Mouse (Mus musculus) intestine, embryonic 14.5 days (tissue): ENCODE measurements around the gene Ndufb2. TPM values are rescaled to one million over a fixed set of nuclear protein-coding genes. Genes with fewer than 3 reads are reported as not detected.

Experiments used
- ATAC-seq: fragments of 200-750 bp; cut with Nextera tagmentation; replicated peaks from 2 replicates; pipeline ENCODE4 v1.8.0; 2017; ENCODE audit warnings: low read depth, moderate number of reproducible peaks, moderate TSS enrichment, moderate library complexity; ENCODE audit not compliant: low FRiP score, low TSS enrichment
- DNase-seq: peaks from one replicate; pipeline ENCODE4 v3.0.0-alpha.2; 2018; ENCODE audit warnings: low spot score
- H3K27ac ChIP-seq: fragments of 300-500 bp; sonication (generic); 2 replicates; pipeline ENCODE4 v1.5.1; 2014; ENCODE audit warnings: low read depth, mild to moderate bottlenecking, control low read depth
- H3K27me3 ChIP-seq: fragments of 300-500 bp; sonication (generic); replicated peaks from 2 replicates; pipeline ENCODE4 v1.6.1; 2014; ENCODE audit warnings: low read length, control low read depth; ENCODE audit not compliant: control insufficient read depth, insufficient read depth
- H3K36me3 ChIP-seq: fragments of 300-500 bp; sonication (generic); 2 replicates; pipeline ENCODE4 v1.6.1; 2014; ENCODE audit warnings: low read length, control low read depth; ENCODE audit not compliant: control insufficient read depth, insufficient read depth
- H3K4me1 ChIP-seq: fragments of 300-500 bp; sonication (generic); replicated peaks from 2 replicates; pipeline ENCODE4 v1.6.1; 2014; ENCODE audit warnings: low read length, control low read depth, mixed read lengths; ENCODE audit not compliant: control insufficient read depth, insufficient read depth
- H3K4me2 ChIP-seq: fragments of 300-500 bp; sonication (generic); 2 replicates; pipeline ENCODE4 v1.6.1; 2014; ENCODE audit warnings: low read length
- H3K4me3 ChIP-seq: fragments of 300-500 bp; sonication (generic); 2 replicates; pipeline ENCODE4 v1.5.1; 2014; ENCODE audit warnings: low read depth, low read length, control low read depth, mixed read lengths
- H3K9ac ChIP-seq: fragments of 300-500 bp; sonication (generic); 2 replicates; pipeline ENCODE4 v1.6.1; 2014; ENCODE audit warnings: mild to moderate bottlenecking, low read length
- H3K9me3 ChIP-seq: fragments of 300-500 bp; sonication (generic); 2 replicates; pipeline ENCODE4 v1.6.1; 2016; ENCODE audit warnings: low read length, control low read depth; ENCODE audit not compliant: control insufficient read depth
- WGBS: fragments of 180-500 bp; shearing (Covaris S2); extraction: QIAGEN DNeasy Blood & Tissue Kit; methylation state at CpG from one replicate; pipeline ENCODE4 v1.1.7; 2014; 5-methylcytosine and 5-hydroxymethylcytosine counted together
- polyA plus RNA-seq: library from polyadenylated mRNA; unstranded; fragments of >200 nt; fragmentation: Nextera tagmentation; extraction: Ambion mirVana; gene quantifications from 2 replicates; pipeline ENCODE4 v1.2.1, GENCODE M21; 2014

Gene Ndufb2
- polyA plus RNA-seq, 1 experiment from 2014 or later, result 416 TPM

GRCm38 (mm10) chr6:39600851-39601250, 8.5 kb downstream of the Ndufb2 start:
- Histone ChIP-seq H3K4me3 (no peak overlapping the region), H3K4me1 (no peaks in the 10 kb centered on the region), H3K9ac (no peak overlapping the region), H3K27me3 (no peaks in the 10 kb centered on the region), H3K4me2 (no peak overlapping the region), H3K27ac (no peak overlapping the region), H3K36me3 (peaks cover 46% of the 10 kb centered on the region), H3K9me3 (no peaks in the 10 kb centered on the region)
- ATAC-seq (no peak), DNase-seq (no peak)
- 86% methylated on average over 3 of the region's 3 CpGs for WGBS

GRCm38 (mm10) chr6:39601828-39602227, 9.5 kb downstream of the Ndufb2 start:
- DNase-seq (no peak), ATAC-seq (no peak)
- Histone ChIP-seq H3K4me2 (no peak overlapping the region), H3K4me1 (peaks cover 3% of the 10 kb centered on the region; the same call in 1 of the 2 replicates), H3K36me3 (peaks cover 42% of the 10 kb centered on the region), H3K4me3 (no peak overlapping the region), H3K27ac (no peak overlapping the region), H3K27me3 (no peaks in the 10 kb centered on the region), H3K9me3 (no peaks in the 10 kb centered on the region), H3K9ac (no peak overlapping the region)
- 85% methylated on average over 3 of the region's 3 CpGs for WGBS

- H3K27ac ChIP-seq, result no peak overlapping the region
- no peak for DNase-seq
- 71% methylated on average over 5 of the region's 5 CpGs for WGBS
- peaks cover 31% of the 10 kb centered on the region for H3K36me3 ChIP-seq
- H3K4me2 ChIP-seq, result no peak overlapping the region
- no peaks in the 10 kb centered on the region for H3K9me3 ChIP-seq
- no peak overlapping the region for H3K4me3 ChIP-seq
- H3K27me3 ChIP-seq, result no peaks in the 10 kb centered on the region
- ATAC-seq, result no peak
- H3K9ac ChIP-seq, result no peak overlapping the region
- H3K4me1 ChIP-seq, result peaks cover 6% of the 10 kb centered on the region; the same call in 1 of the 2 replicates
Observed at GRCm38 (mm10) chr6:39604565-39604964, 12.2 kb downstream of the Ndufb2 start.

GRCm38 (mm10) chr6:39606056-39606455, 13.7 kb downstream of the Ndufb2 start:
- Histone ChIP-seq H3K9ac (no peak overlapping the region), H3K27ac (peak overlapping the region; percentile 9; the same call in 1 of the 2 replicates), H3K9me3 (no peaks in the 10 kb centered on the region), H3K4me3 (no peak overlapping the region), H3K27me3 (no peaks in the 10 kb centered on the region), H3K36me3 (peaks cover 24% of the 10 kb centered on the region), H3K4me2 (no peak overlapping the region), H3K4me1 (peaks cover 6% of the 10 kb centered on the region; the same call in 1 of the 2 replicates)
- DNase-seq, result no peak
- ATAC-seq, result peak; percentile 41; the same call in 1 of the 2 replicates
- 58% methylated on average over 6 of the region's 6 CpGs for WGBS

- peaks cover 6% of the 10 kb centered on the region; the same call in 1 of the 2 replicates for H3K4me1 ChIP-seq
- DNase-seq (no peak), ATAC-seq (no peak)
- no peak overlapping the region for H3K9ac ChIP-seq
- no peak overlapping the region for H3K4me2 ChIP-seq
- H3K27me3 ChIP-seq, result no peaks in the 10 kb centered on the region
- H3K9me3 ChIP-seq, result no peaks in the 10 kb centered on the region
- WGBS, result 51% methylated on average over 3 of the region's 3 CpGs
- H3K4me3 ChIP-seq, result no peak overlapping the region
- peak overlapping the region; percentile 27; the same call in 1 of the 2 replicates for H3K27ac ChIP-seq
- H3K36me3 ChIP-seq, result peaks cover 31% of the 10 kb centered on the region
Observed at GRCm38 (mm10) chr6:39606862-39607261, 14.5 kb downstream of the Ndufb2 start.

- Histone ChIP-seq H3K9ac (no peak overlapping the region), H3K4me2 (no peak overlapping the region), H3K4me3 (no peak overlapping the region), H3K27me3 (no peaks in the 10 kb centered on the region), H3K27ac (peak overlapping the region; percentile 27; the same call in 1 of the 2 replicates), H3K9me3 (no peaks in the 10 kb centered on the region), H3K36me3 (peaks cover 32% of the 10 kb centered on the region), H3K4me1 (peaks cover 6% of the 10 kb centered on the region; the same call in 1 of the 2 replicates)
- DNase-seq (no peak), ATAC-seq (no peak)
- WGBS, result 42% methylated on average over 5 of the region's 5 CpGs
Observed at GRCm38 (mm10) chr6:39607365-39607764, 15.0 kb downstream of the Ndufb2 start.

GRCm38 (mm10) chr6:39610207-39610606, 17.8 kb downstream of the Ndufb2 start:
- DNase-seq, result no peak
- H3K9ac ChIP-seq, result no peak overlapping the region
- no peaks in the 10 kb centered on the region for H3K9me3 ChIP-seq
- H3K27ac ChIP-seq, result no peak overlapping the region
- 62% methylated on average over 2 of the region's 2 CpGs for WGBS
- H3K27me3 ChIP-seq, result no peaks in the 10 kb centered on the region
- no peak overlapping the region for H3K4me3 ChIP-seq
- no peak overlapping the region for H3K4me2 ChIP-seq
- peaks cover 46% of the 10 kb centered on the region for H3K36me3 ChIP-seq
- H3K4me1 ChIP-seq, result peaks cover 6% of the 10 kb centered on the region; the same call in 1 of the 2 replicates
- no peak for ATAC-seq

GRCm38 (mm10) chr6:39611296-39611695, 18.9 kb downstream of the Ndufb2 start:
- Histone ChIP-seq H3K4me3 (no peak overlapping the region), H3K27ac (no peak overlapping the region), H3K4me1 (peaks cover 6% of the 10 kb centered on the region; the same call in 1 of the 2 replicates), H3K9me3 (no peaks in the 10 kb centered on the region), H3K36me3 (peaks cover 55% of the 10 kb centered on the region), H3K4me2 (no peak overlapping the region), H3K27me3 (no peaks in the 10 kb centered on the region), H3K9ac (no peak overlapping the region)
- 93% methylated on average over 2 of the region's 2 CpGs for WGBS
- DNase-seq (no peak), ATAC-seq (no peak)
